In the genomic region with DNA sequence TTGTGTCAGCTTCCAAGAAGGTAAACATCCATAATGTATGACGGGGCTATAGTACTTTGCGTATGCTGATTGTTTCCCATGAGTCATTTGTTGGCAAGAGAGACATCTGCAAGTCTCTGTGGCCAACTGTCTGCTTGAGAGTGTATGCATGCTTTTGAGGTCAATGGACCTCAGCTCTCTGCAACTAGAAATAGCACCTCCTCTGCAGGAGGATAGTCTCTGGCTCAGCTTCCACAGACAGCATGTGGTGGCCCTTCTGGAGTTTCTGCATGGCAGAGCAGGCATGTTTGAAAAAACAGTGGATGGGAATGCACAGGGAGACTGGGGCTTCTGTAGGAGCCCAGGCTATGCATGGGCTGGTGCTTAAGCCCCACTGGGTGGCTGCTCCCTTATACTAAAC, we compare ENCODE assay signal across 16 mouse cellular contexts. TPM values are rescaled to one million over a fixed set of nuclear protein-coding genes. Genes with fewer than 3 reads are reported as not detected.
DNase-seq lines count a peak whose midpoint lies in the region; ATAC-seq and TF ChIP-seq lines count a peak whose summit lies in the region.
"Had no signal": no experiment of that assay in that cellular context is flagged by ENCODE, and none has a peak within 500 bp of the region (broad histone marks: within the 10 kb centered on the region; RNA-seq: fewer than 3 reads in every experiment).

No protein-coding gene starts in this region.

- H3K4me3 ChIP-seq in neural tube, embryonic 15.5 days (replicated peaks): no peak overlapping the region
- no peak overlapping the region for H3K4me3 ChIP-seq in lung, adult 2 months (replicated peaks; ENCODE audit: extremely low read depth, low read depth, low read length)
- H3K4me3 ChIP-seq: left cerebral cortex, adult 2 months; midbrain, embryonic 12.5 days had no signal

- no peak overlapping the region for H3K9ac ChIP-seq in neural tube, embryonic 15.5 days (replicated peaks)
- H3K9ac ChIP-seq: midbrain, embryonic 12.5 days had no signal

- WGBS in neural tube, embryonic 15.5 days: 77% methylated on average over 2 of the region's 2 CpGs
- WGBS in lung, adult 2 months: 51% methylated on average over 2 of the region's 2 CpGs

- no peaks in the 10 kb centered on the region for H3K36me3 ChIP-seq in neural tube, embryonic 15.5 days
- H3K36me3 ChIP-seq: midbrain, embryonic 12.5 days had no signal

- no peak overlapping the region for H3K4me2 ChIP-seq in neural tube, embryonic 15.5 days
- H3K4me2 ChIP-seq: midbrain, embryonic 12.5 days had no signal

- H3K4me1 ChIP-seq in neural tube, embryonic 15.5 days: no peaks in the 10 kb centered on the region
- H3K4me1 ChIP-seq in lung, adult 2 months (ENCODE audit: control insufficient read depth, insufficient read depth, low read length): no peaks in the 10 kb centered on the region
- H3K4me1 ChIP-seq: midbrain, embryonic 12.5 days had no signal

- H3K9me3 ChIP-seq in neural tube, embryonic 15.5 days (replicated peaks): no peaks in the 10 kb centered on the region
- H3K9me3 ChIP-seq: midbrain, embryonic 12.5 days had no signal

- no peak for ATAC-seq in neural tube, embryonic 15.5 days (ENCODE audit: low FRiP score)
- ATAC-seq: lung, postnatal 0 days had no signal

- TF ChIP-seq POLR2A in lung, adult 2 months (IDR thresholded peaks at IDR 0.05; ENCODE audit: borderline replicate concordance, extremely low read depth, low read depth, low read length): no peak

- H3K27me3 ChIP-seq in neural tube, embryonic 15.5 days (replicated peaks): no peaks in the 10 kb centered on the region; the same call in 1 of the 2 replicates

- peak; percentile 81 for DNase-seq in 3T3-L1 (ENCODE audit: low read depth, low spot score)
- DNase-seq in NIH3T3 (ENCODE audit: low read depth): peak; percentile 78
- peak; percentile 63 to 70 for DNase-seq in cerebellum, postnatal 25 days
- DNase-seq in layer of hippocampus, adult 9-10 months (ENCODE audit: low spot score): peak; percentile 33
- DNase-seq in lung, adult 2 months: no peak
- no peak for DNase-seq in embryo, embryonic 9.5 days (ENCODE audit: extremely low spot score)
- DNase-seq: adrenal gland, postnatal 36 days; embryo, embryonic 11 days; kidney, adult 18-20 months; liver; retina, postnatal 1 day had no signal

- H3K27ac ChIP-seq in neural tube, embryonic 15.5 days (replicated peaks): no peak overlapping the region
- H3K27ac ChIP-seq: left cerebral cortex, adult 2 months; midbrain, embryonic 12.5 days had no signal

- TF ChIP-seq CTCF in lung, adult 2 months (IDR thresholded peaks at IDR 0.05; ENCODE audit: insufficient read depth, low read length): no peak

RNA-seq across cellular contexts. Expression of a gene that starts 7.8 kb away (rescaled TPM):
- polyA plus RNA-seq in neural tube, embryonic 15.5 days (2015; fragmentation: Nextera tagmentation; extraction: Ambion mirVana): 3.1 and 3.8 TPM in 2 replicates
- polyA plus RNA-seq in lung, adult 2 months (2012; rRNA removed): not detected in 2 replicates
- polyA plus RNA-seq: lung, postnatal 0 days; urinary bladder, adult 2 months had no signal

Comparison
In these comparisons a context has a peak if more than half of its experiments do, and no peak if none do; other contexts are left out.
1. DNase-seq: peak in 3T3-L1 (single experiment), NIH3T3 (single experiment), cerebellum, postnatal 25 days (2 of 2) and layer of hippocampus, adult 9-10 months (single experiment); none in lung, adult 2 months (single experiment) and embryo, embryonic 9.5 days (single experiment).